Mouse (Mus musculus) E14TG2a.4 (cell line): ENCODE measurements around the gene Prc1.

ENCODE experiments used
- H3K27me3 ChIP-seq: 2 replicates; pipeline ENCODE4 v1.6.1; 2014; ENCODE audit warnings: low read length, control low read depth; ENCODE audit not compliant: insufficient read depth
- H3K36me3 ChIP-seq: 2 replicates; pipeline ENCODE4 v1.6.1; 2014; ENCODE audit warnings: low read length, control low read depth; ENCODE audit not compliant: insufficient read depth
- H3K4me1 ChIP-seq: replicated peaks from 2 replicates; pipeline ENCODE4 v1.6.1; 2014; ENCODE audit warnings: low read depth, low read length, control low read depth
- H3K4me3 ChIP-seq: replicated peaks from 2 replicates; pipeline ENCODE4 v1.5.1; 2014; ENCODE audit warnings: mild to moderate bottlenecking, low read length
- H3K9me3 ChIP-seq: 2 replicates; pipeline ENCODE4 v1.6.1; 2014; ENCODE audit warnings: low read length, control low read depth
- CTCF ChIP-seq: conservative IDR thresholded peaks from 2 replicates; pipeline ENCODE4 v1.5.1; 2014; ENCODE audit warnings: low read length
- NANOG ChIP-seq: IDR thresholded peaks from 2 replicates; pipeline ENCODE4 v1.6.1; 2014; ENCODE audit warnings: borderline replicate concordance, low read length, mixed read lengths
- POU5F1 ChIP-seq: IDR thresholded peaks from 2 replicates; pipeline ENCODE4 v1.6.1; 2014; ENCODE audit warnings: low read length, borderline replicate concordance

The Prc1 gene

GRCm38 (mm10) chr7:80343270-80344018 is 49.2 kb downstream of the Prc1 start:
- peaks cover 29% of the 10 kb centered on the region for H3K27me3 ChIP-seq
- peak overlapping the region; percentile 81 for H3K4me3 ChIP-seq
- peaks cover 12% of the 10 kb centered on the region for H3K36me3 ChIP-seq
- H3K4me1 ChIP-seq = peaks cover 67% of the 10 kb centered on the region
- no peak for TF ChIP-seq POU5F1
- no peak for TF ChIP-seq NANOG
- TF ChIP-seq CTCF = no peak
- H3K9me3 ChIP-seq = no peaks in the 10 kb centered on the region

- no peak for TF ChIP-seq POU5F1
- TF ChIP-seq CTCF = no peak
- no peak for TF ChIP-seq NANOG
- Histone ChIP-seq H3K36me3 (peaks cover 12% of the 10 kb centered on the region), H3K4me3 (no peak overlapping the region), H3K27me3 (peaks cover 18% of the 10 kb centered on the region), H3K4me1 (peaks cover 60% of the 10 kb centered on the region), H3K9me3 (no peaks in the 10 kb centered on the region)
Observed at GRCm38 (mm10) chr7:80346173-80346572, 51.9 kb downstream of the Prc1 start.

GRCm38 (mm10) chr7:80346830-80347229 is 52.6 kb downstream of the Prc1 start:
- Histone ChIP-seq H3K36me3 (peaks cover 12% of the 10 kb centered on the region), H3K9me3 (no peaks in the 10 kb centered on the region), H3K4me3 (no peak overlapping the region), H3K27me3 (peaks cover 11% of the 10 kb centered on the region), H3K4me1 (peaks cover 62% of the 10 kb centered on the region)
- no peak for TF ChIP-seq NANOG
- TF ChIP-seq CTCF = no peak
- TF ChIP-seq POU5F1 = no peak

GRCm38 (mm10) chr7:80347670-80348586 is 53.7 kb downstream of the Prc1 start:
- no peak for TF ChIP-seq POU5F1
- no peak for TF ChIP-seq CTCF
- no peak for TF ChIP-seq NANOG

DNA sequence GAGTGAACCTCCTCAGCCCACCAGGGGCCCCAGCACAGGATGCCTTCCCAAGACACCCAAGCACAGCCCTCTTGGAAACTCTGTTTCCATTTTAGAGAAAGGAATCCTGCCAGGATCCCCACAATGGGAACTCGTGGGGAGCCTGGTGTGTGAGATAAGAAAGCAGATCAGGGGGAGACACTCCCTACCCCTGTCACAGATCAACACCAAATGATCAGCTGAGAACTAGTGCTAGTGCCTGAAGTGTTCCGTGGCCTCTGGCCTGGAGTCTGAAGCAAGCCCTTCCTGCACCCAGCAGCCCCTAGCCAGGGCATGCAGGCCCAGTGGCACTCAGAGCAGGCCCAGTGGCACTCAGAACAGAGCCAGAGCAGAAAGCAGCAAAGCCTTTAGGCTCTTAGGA is 56.6 kb downstream of the Prc1 start:
- TF ChIP-seq CTCF = no peak
- no peak for TF ChIP-seq NANOG
- TF ChIP-seq POU5F1 = no peak
- Histone ChIP-seq H3K36me3 (peaks cover 16% of the 10 kb centered on the region), H3K9me3 (no peaks in the 10 kb centered on the region), H3K27me3 (0 out of 2 replicates have a peak, but pooled peaks cover under 1% of the 10 kb centered on the region), H3K4me1 (peaks cover 59% of the 10 kb centered on the region), H3K4me3 (peak overlapping the region; percentile 24; the same call in 1 of the 2 replicates)

More at GRCm38 (mm10) chr7:80347670-80348586, 53.7 kb downstream of the Prc1 start:
- Histone ChIP-seq H3K27me3 (0 out of 2 replicates have a peak, but pooled peaks cover 5% of the 10 kb centered on the region), H3K4me1 (peaks cover 60% of the 10 kb centered on the region), H3K36me3 (peaks cover 19% of the 10 kb centered on the region), H3K9me3 (no peaks in the 10 kb centered on the region), H3K4me3 (no peak overlapping the region)

- peaks cover 45% of the 10 kb centered on the region for H3K4me1 ChIP-seq
- peaks cover 12% of the 10 kb centered on the region for H3K36me3 ChIP-seq
- no peak overlapping the region for H3K4me3 ChIP-seq
- TF ChIP-seq CTCF = no peak
- no peak for TF ChIP-seq POU5F1
- TF ChIP-seq NANOG = no peak
- no peaks in the 10 kb centered on the region for H3K27me3 ChIP-seq
- no peaks in the 10 kb centered on the region for H3K9me3 ChIP-seq
Observed at GRCm38 (mm10) chr7:80352920-80353319, 58.7 kb downstream of the Prc1 start.

DNA sequence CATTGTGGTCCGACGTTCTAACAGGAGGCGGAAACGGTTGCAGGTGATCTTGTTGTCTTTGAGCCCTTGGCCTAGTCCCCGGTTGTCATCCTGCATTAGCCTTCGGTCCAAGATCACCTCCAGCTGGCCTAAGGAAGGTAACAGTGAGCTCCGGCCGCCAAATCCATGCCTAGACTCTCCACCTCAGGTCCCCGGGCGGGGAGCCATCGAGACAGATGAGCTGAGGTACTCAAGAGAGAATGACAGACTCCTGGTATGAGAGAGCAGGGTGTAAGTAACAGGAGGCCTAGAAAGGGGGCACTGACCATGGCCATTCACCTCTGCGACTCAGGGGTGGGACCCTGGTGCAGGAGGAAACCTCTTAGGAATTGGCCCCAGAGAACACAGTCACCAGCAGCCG is 62.1 kb downstream of the Prc1 start:
- peaks cover 22% of the 10 kb centered on the region for H3K36me3 ChIP-seq
- H3K9me3 ChIP-seq = no peaks in the 10 kb centered on the region
- TF ChIP-seq CTCF (no peak), POU5F1 (no peak), NANOG (no peak)
- H3K27me3 ChIP-seq = no peaks in the 10 kb centered on the region
- H3K4me3 ChIP-seq = no peak overlapping the region
- H3K4me1 ChIP-seq = peaks cover 44% of the 10 kb centered on the region

- H3K9me3 ChIP-seq = no peaks in the 10 kb centered on the region
- peaks cover 45% of the 10 kb centered on the region for H3K4me1 ChIP-seq
- H3K36me3 ChIP-seq = peaks cover 22% of the 10 kb centered on the region
- H3K27me3 ChIP-seq = no peaks in the 10 kb centered on the region
- H3K4me3 ChIP-seq = no peak overlapping the region
- no peak for TF ChIP-seq POU5F1
- TF ChIP-seq CTCF = no peak
- TF ChIP-seq NANOG = no peak
Observed at GRCm38 (mm10) chr7:80357156-80357555, 62.9 kb downstream of the Prc1 start.

DNA sequence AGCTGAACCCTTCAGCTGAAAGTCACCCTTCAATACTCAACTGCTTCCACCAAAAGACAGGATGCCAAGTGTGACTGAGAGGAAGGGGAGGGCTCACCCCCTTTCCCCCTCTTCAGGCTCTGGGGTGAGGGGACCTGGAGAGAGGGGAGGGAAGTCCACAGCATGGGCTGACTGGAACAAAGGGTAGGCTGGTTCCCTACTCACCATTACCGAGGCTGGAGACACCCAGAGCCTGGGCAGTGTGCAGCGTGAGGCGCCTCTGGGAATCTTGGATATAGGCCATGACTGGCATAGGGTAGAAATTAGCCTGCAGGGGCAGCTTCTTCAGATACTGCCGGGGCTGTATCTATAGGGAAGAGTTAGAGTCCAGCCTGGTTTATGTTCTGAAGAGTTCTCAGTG is 63.8 kb downstream of the Prc1 start:
- Histone ChIP-seq H3K4me1 (peaks cover 45% of the 10 kb centered on the region), H3K4me3 (no peak overlapping the region), H3K9me3 (no peaks in the 10 kb centered on the region), H3K36me3 (peaks cover 15% of the 10 kb centered on the region), H3K27me3 (no peaks in the 10 kb centered on the region)
- no peak for TF ChIP-seq CTCF
- TF ChIP-seq NANOG = no peak
- no peak for TF ChIP-seq POU5F1
